Mouse (Mus musculus): ENCODE results near the gene Gpatch8. TPM values are rescaled to one million over a fixed set of nuclear protein-coding genes. Genes with fewer than 3 reads are reported as not detected.
A peak's percentile ranks its signal among the peaks of the same experiment; 100 is the strongest.

Gene Gpatch8
- total RNA-seq, 2 experiments from 2014 or later: 19.7 to 29.3 TPM

- peak; percentile 25 for ATAC-seq (replicated peaks; ENCODE audit: poor library complexity, severe bottlenecking)
Observed at GRCm38 (mm10) chr11:102437120-102438061, 118.8 kb downstream of the Gpatch8 start.

GRCm38 (mm10) chr11:102436471-102436790 lies 119.8 kb downstream of the Gpatch8 start:
- ATAC-seq (replicated peaks; ENCODE audit: poor library complexity, severe bottlenecking): no peak

GRCm38 (mm10) chr11:102435754-102436470 lies 120.3 kb downstream of the Gpatch8 start:
- no peak for ATAC-seq (replicated peaks; ENCODE audit: poor library complexity, severe bottlenecking)

- no peak for ATAC-seq (replicated peaks; ENCODE audit: poor library complexity, severe bottlenecking)
Observed at GRCm38 (mm10) chr11:102434816-102435705, 121.1 kb downstream of the Gpatch8 start.

- ATAC-seq (replicated peaks; ENCODE audit: poor library complexity, severe bottlenecking): 0 out of 2 replicates have a peak, but pooled peaks have one; percentile 11
Observed at GRCm38 (mm10) chr11:102434406-102434805, 121.8 kb downstream of the Gpatch8 start.

GRCm38 (mm10) chr11:102433866-102434265 lies 122.3 kb downstream of the Gpatch8 start:
- ATAC-seq (replicated peaks; ENCODE audit: poor library complexity, severe bottlenecking): no peak

- no peak for ATAC-seq (replicated peaks; ENCODE audit: poor library complexity, severe bottlenecking)
Observed at GRCm38 (mm10) chr11:102432896-102433295, 123.3 kb downstream of the Gpatch8 start.

GRCm38 (mm10) chr11:102432115-102432843 lies 123.9 kb downstream of the Gpatch8 start:
- peak; percentile 47 for ATAC-seq (replicated peaks; ENCODE audit: poor library complexity, severe bottlenecking)

- no peak for ATAC-seq (replicated peaks; ENCODE audit: poor library complexity, severe bottlenecking)
Observed at GRCm38 (mm10) chr11:102431728-102432114, 124.5 kb downstream of the Gpatch8 start.

- peak; percentile 21 for ATAC-seq (replicated peaks; ENCODE audit: poor library complexity, severe bottlenecking)
Observed at GRCm38 (mm10) chr11:102431018-102431645, 125.1 kb downstream of the Gpatch8 start.

- ATAC-seq (replicated peaks; ENCODE audit: poor library complexity, severe bottlenecking): peak; percentile 47
Observed at GRCm38 (mm10) chr11:102430121-102431017, 125.8 kb downstream of the Gpatch8 start, which contains the start of gene Grn. Gene Grn (plus strand): TSS chr11:102430315.

GRCm38 (mm10) chr11:102429551-102429950 lies 126.6 kb downstream of the Gpatch8 start:
- ATAC-seq (replicated peaks; ENCODE audit: poor library complexity, severe bottlenecking): no peak

- ATAC-seq (replicated peaks; ENCODE audit: poor library complexity, severe bottlenecking): peak; percentile 17
Observed at GRCm38 (mm10) chr11:102428981-102429540, 127.1 kb downstream of the Gpatch8 start.

Other genes with a start within 250 kb of the Gpatch8 start
- 56.3 and 73.8 TPM in 2 replicates for gene Ubtf, start 236.7 kb downstream of the Gpatch8 start, total RNA-seq (2014; fragmentation: Nextera tagmentation)
- 148 and 164 TPM in 2 replicates for gene Ubtf, start 236.7 kb downstream of the Gpatch8 start, total RNA-seq (2017)
- gene Slc4a1, start 190.2 kb downstream of the Gpatch8 start, total RNA-seq (2014; fragmentation: Nextera tagmentation): not detected in 2 replicates
- gene Slc4a1, start 190.2 kb downstream of the Gpatch8 start, total RNA-seq (2017): under 0.01 and 1.6 TPM in 2 replicates
- not detected in 2 replicates for gene Rundc3a, start 163.0 kb downstream of the Gpatch8 start, total RNA-seq (2014; fragmentation: Nextera tagmentation)
- gene Rundc3a, start 163.0 kb downstream of the Gpatch8 start, total RNA-seq (2017): not detected in 2 replicates
- gene Slc25a39, start 148.4 kb downstream of the Gpatch8 start, total RNA-seq (2014; fragmentation: Nextera tagmentation): 99.0 and 163 TPM in 2 replicates
- 51.4 and 53.9 TPM in 2 replicates for gene Slc25a39, start 148.4 kb downstream of the Gpatch8 start, total RNA-seq (2017)
- 110 and 152 TPM in 2 replicates for gene Grn, start 126.1 kb downstream of the Gpatch8 start, total RNA-seq (2014; fragmentation: Nextera tagmentation)
- gene Grn, start 126.1 kb downstream of the Gpatch8 start, total RNA-seq (2017): 38.6 and 48.3 TPM in 2 replicates
- gene Fam171a2, start 108.7 kb downstream of the Gpatch8 start, total RNA-seq (2014; fragmentation: Nextera tagmentation): not detected in 2 replicates
- not detected in 2 replicates for gene Fam171a2, start 108.7 kb downstream of the Gpatch8 start, total RNA-seq (2017)
- 12.4 and 17.1 TPM in 2 replicates for gene Itga2b, start 86.3 kb downstream of the Gpatch8 start, total RNA-seq (2014; fragmentation: Nextera tagmentation)
- 14.4 and 14.7 TPM in 2 replicates for gene Itga2b, start 86.3 kb downstream of the Gpatch8 start, total RNA-seq (2017)
- not detected in 2 replicates for gene Gm11627, start 23.1 kb upstream of the Gpatch8 start, total RNA-seq (2014; fragmentation: Nextera tagmentation)
- not detected in 2 replicates for gene Gm11627, start 23.1 kb upstream of the Gpatch8 start, total RNA-seq (2017)
- gene Fzd2, start 48.0 kb upstream of the Gpatch8 start, total RNA-seq (2014; fragmentation: Nextera tagmentation): not detected in 2 replicates
- gene Fzd2, start 48.0 kb upstream of the Gpatch8 start, total RNA-seq (2017): not detected in 2 replicates
- not detected in 2 replicates for gene Meioc, start 107.3 kb upstream of the Gpatch8 start, total RNA-seq (2014; fragmentation: Nextera tagmentation)
- gene Meioc, start 107.3 kb upstream of the Gpatch8 start, total RNA-seq (2017): not detected in 2 replicates
- gene Ccdc43, start 141.4 kb upstream of the Gpatch8 start, total RNA-seq (2014; fragmentation: Nextera tagmentation): 15.5 and 16.9 TPM in 2 replicates
- 33.5 and 42.8 TPM in 2 replicates for gene Ccdc43, start 141.4 kb upstream of the Gpatch8 start, total RNA-seq (2017)
- gene Adam11, start 205.0 kb upstream of the Gpatch8 start, total RNA-seq (2014; fragmentation: Nextera tagmentation): 9.4 TPM in 1 of 2 replicates, not detected in the other
- 0.17 TPM in 1 of 2 replicates, not detected in the other for gene Adam11, start 205.0 kb upstream of the Gpatch8 start, total RNA-seq (2017)

Measured in granulocyte monocyte progenitor cell, adult 5-6 weeks (primary cell).